Mouse (Mus musculus): Measurements from ENCODE around the gene Rbm33.

GRCm38 (mm10) chr5:28419640-28420265 is 102.8 kb downstream of the Rbm33 start:
- TF ChIP-seq POLR2A (IDR thresholded peaks at IDR 0.05; ENCODE audit: extremely low read depth, insufficient read depth, low read length) (no peak), CTCF (IDR thresholded peaks at IDR 0.05; ENCODE audit: low read depth, low read length) (no peak)

Data from liver, adult 2 months (tissue).